Mouse (Mus musculus): Measurements from ENCODE around the gene Zmym2. TPM values are rescaled to one million over a fixed set of nuclear protein-coding genes. Genes with fewer than 3 reads are reported as not detected.

Zmym2 gene
- total and polyA plus RNA-seq, 2 experiments from 2014 or later = 29.6 to 62.4 TPM

GRCm38 (mm10) chr14:56970160-56970559, 83.7 kb downstream of the Zmym2 start:
- Histone ChIP-seq H3K4me2 (ENCODE audit: low read depth, low read length, poor library complexity, severe bottlenecking) (no peak overlapping the region), H3K4me1 (ENCODE audit: insufficient read depth, low read length) (no peaks in the 10 kb centered on the region), H3K9me3 (ENCODE audit: low read length) (no peaks in the 10 kb centered on the region), H3K27ac (ENCODE audit: low read depth, low read length) (no peak overlapping the region), H3K9ac (replicated peaks; ENCODE audit: low read length, poor library complexity, severe bottlenecking) (no peak overlapping the region), H3K27me3 (ENCODE audit: insufficient read depth, low read length) (no peaks in the 10 kb centered on the region), H3K36me3 (ENCODE audit: insufficient read depth, low read length) (no peaks in the 10 kb centered on the region), H3K4me3 (ENCODE audit: low read depth, low read length) (no peak overlapping the region)
- WGBS = 46% methylated on average over 11 of the region's 11 CpGs
- ATAC-seq (ENCODE audit: low FRiP score) = no peak
- no peak for DNase-seq (ENCODE audit: low spot score)
- TF ChIP-seq CTCF (IDR thresholded peaks at IDR 0.05) = no peak

DNA sequence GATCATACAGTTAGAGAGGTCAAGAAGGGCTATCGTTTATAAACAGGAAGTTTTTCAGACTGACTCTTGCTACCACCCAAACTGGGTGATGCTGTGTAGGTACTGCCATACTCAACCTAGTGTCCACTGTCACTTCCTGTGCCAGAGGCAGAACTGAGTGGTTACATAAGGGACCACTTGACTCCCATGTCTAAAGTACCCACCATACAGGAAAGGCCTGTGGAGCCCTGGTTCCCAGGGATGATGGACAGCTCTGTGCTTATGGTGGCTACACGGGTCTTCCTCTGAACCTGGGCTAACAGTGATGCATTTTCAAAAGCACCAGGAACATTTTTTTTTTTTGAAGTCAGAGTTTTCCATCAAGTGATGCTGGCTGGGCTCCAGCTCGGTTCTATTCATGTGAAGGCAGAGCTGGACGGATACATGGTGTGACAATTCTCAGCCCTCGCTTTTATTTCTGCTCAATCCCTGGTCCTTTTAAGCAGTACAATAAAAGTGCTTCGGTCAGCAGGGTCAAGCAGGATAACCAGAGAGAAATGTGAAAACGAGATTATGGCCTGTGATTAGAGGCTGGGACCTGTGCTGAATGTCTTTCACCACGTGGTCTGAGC, 91.7 kb downstream of the Zmym2 start:
- ATAC-seq (ENCODE audit: low FRiP score) (no peak), DNase-seq (ENCODE audit: low spot score) (no peak)
- no peak for TF ChIP-seq CTCF (IDR thresholded peaks at IDR 0.05)
- 45% methylated on average over 8 of the region's 8 CpGs for WGBS
- no peak overlapping the region for H3K4me3 ChIP-seq (ENCODE audit: low read depth, low read length)
- H3K9ac ChIP-seq (replicated peaks; ENCODE audit: low read length, poor library complexity, severe bottlenecking) = no peak overlapping the region
- H3K36me3 ChIP-seq (ENCODE audit: insufficient read depth, low read length) = no peaks in the 10 kb centered on the region
- H3K4me1 ChIP-seq (ENCODE audit: insufficient read depth, low read length) = no peaks in the 10 kb centered on the region
- H3K9me3 ChIP-seq (ENCODE audit: low read length) = no peaks in the 10 kb centered on the region
- no peak overlapping the region for H3K4me2 ChIP-seq (ENCODE audit: low read depth, low read length, poor library complexity, severe bottlenecking)
- H3K27ac ChIP-seq (ENCODE audit: low read depth, low read length) = no peak overlapping the region
- H3K27me3 ChIP-seq (ENCODE audit: insufficient read depth, low read length) = no peaks in the 10 kb centered on the region

DNA sequence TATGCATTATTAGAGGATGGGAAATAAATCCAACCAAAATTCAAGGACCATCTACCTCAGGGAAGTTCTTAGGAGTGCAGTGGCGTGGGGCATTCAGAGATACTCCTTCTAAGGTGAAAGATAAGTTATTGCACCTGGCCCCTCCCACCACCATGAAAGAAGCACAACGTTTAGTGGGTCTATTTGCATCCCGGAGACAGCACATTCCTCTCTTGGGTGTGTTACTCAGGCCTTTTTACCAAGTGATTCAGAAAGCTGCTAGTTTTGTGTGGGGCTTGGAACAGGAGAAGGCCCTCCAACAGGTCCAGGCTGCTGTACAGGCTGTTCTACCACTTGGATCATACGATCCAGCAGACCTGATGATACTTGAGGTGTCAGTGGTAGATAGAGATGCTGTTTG, 102.2 kb downstream of the Zmym2 start:
- Histone ChIP-seq H3K27me3 (ENCODE audit: insufficient read depth, low read length) (no peaks in the 10 kb centered on the region), H3K9ac (replicated peaks; ENCODE audit: low read length, poor library complexity, severe bottlenecking) (no peak overlapping the region), H3K4me1 (ENCODE audit: insufficient read depth, low read length) (no peaks in the 10 kb centered on the region), H3K9me3 (ENCODE audit: low read length) (no peaks in the 10 kb centered on the region), H3K4me3 (ENCODE audit: low read depth, low read length) (no peak overlapping the region), H3K27ac (ENCODE audit: low read depth, low read length) (no peak overlapping the region), H3K36me3 (ENCODE audit: insufficient read depth, low read length) (no peaks in the 10 kb centered on the region), H3K4me2 (ENCODE audit: low read depth, low read length, poor library complexity, severe bottlenecking) (no peak overlapping the region)
- TF ChIP-seq CTCF (IDR thresholded peaks at IDR 0.05) = no peak
- ATAC-seq (ENCODE audit: low FRiP score) (no peak), DNase-seq (ENCODE audit: low spot score) (no peak)
- 90% methylated on average over 4 of the region's 4 CpGs for whole genome bisulfite sequencing

Other genes with a start within 250 kb of the Zmym2 start
- 12.2 and 25.5 TPM in 2 replicates for gene Mphosph8, start 218.4 kb upstream of the Zmym2 start, total RNA-seq (2014; rRNA removed)
- 36.2 and 38.7 TPM in 2 replicates for gene Mphosph8, start 218.4 kb upstream of the Zmym2 start, polyA plus RNA-seq (2015; fragmentation: Nextera tagmentation; extraction: Ambion mirVana)
- gene Pspc1, start 108.3 kb upstream of the Zmym2 start, total RNA-seq (2014; rRNA removed) = 49.6 and 53.7 TPM in 2 replicates
- gene Pspc1, start 108.3 kb upstream of the Zmym2 start, polyA plus RNA-seq (2015; fragmentation: Nextera tagmentation; extraction: Ambion mirVana) = 31.2 and 35.0 TPM in 2 replicates
- gene Zmym5, start 74.9 kb upstream of the Zmym2 start, total RNA-seq (2014; rRNA removed) = 17.2 and 18.3 TPM in 2 replicates
- 29.5 and 32.3 TPM in 2 replicates for gene Zmym5, start 74.9 kb upstream of the Zmym2 start, polyA plus RNA-seq (2015; fragmentation: Nextera tagmentation; extraction: Ambion mirVana)
- gene Gja3, start 171.4 kb downstream of the Zmym2 start, total RNA-seq (2014; rRNA removed) = 0.05 and 0.09 TPM in 2 replicates
- 0.31 and 0.62 TPM in 2 replicates for gene Gja3, start 171.4 kb downstream of the Zmym2 start, polyA plus RNA-seq (2015; fragmentation: Nextera tagmentation; extraction: Ambion mirVana)
- 12.9 and 13.8 TPM in 2 replicates for gene Gjb2, start 218.0 kb downstream of the Zmym2 start, total RNA-seq (2014; rRNA removed)
- 17.8 and 19.1 TPM in 2 replicates for gene Gjb2, start 218.0 kb downstream of the Zmym2 start, polyA plus RNA-seq (2015; fragmentation: Nextera tagmentation; extraction: Ambion mirVana)
- 0.99 TPM in 1 of 2 replicates, not detected in the other for gene Gm4491, start 229.2 kb downstream of the Zmym2 start, total RNA-seq (2014; rRNA removed)
- 0.18 and 0.23 TPM in 2 replicates for gene Gm4491, start 229.2 kb downstream of the Zmym2 start, polyA plus RNA-seq (2015; fragmentation: Nextera tagmentation; extraction: Ambion mirVana)
- 17.6 and 21.0 TPM in 2 replicates for gene Gjb6, start 247.0 kb downstream of the Zmym2 start, total RNA-seq (2014; rRNA removed)
- 21.4 and 24.4 TPM in 2 replicates for gene Gjb6, start 247.0 kb downstream of the Zmym2 start, polyA plus RNA-seq (2015; fragmentation: Nextera tagmentation; extraction: Ambion mirVana)

All from midbrain, postnatal 0 days (tissue).